Mouse (Mus musculus) B cell, adult 67 days (primary cell): ENCODE measurements around the gene Zfp719. TPM values are rescaled to one million over a fixed set of nuclear protein-coding genes. Genes with fewer than 3 reads are reported as not detected.

Experiments used
- total RNA-seq, 2 experiments: library from RNA; stranded (reverse); gene quantifications; 4 replicates each; pipeline ENCODE4 v1.2.4; 2023

Gene Zfp719
- total RNA-seq = 1 to 10 TPM; 7.8 to 9.9 TPM

DNA sequence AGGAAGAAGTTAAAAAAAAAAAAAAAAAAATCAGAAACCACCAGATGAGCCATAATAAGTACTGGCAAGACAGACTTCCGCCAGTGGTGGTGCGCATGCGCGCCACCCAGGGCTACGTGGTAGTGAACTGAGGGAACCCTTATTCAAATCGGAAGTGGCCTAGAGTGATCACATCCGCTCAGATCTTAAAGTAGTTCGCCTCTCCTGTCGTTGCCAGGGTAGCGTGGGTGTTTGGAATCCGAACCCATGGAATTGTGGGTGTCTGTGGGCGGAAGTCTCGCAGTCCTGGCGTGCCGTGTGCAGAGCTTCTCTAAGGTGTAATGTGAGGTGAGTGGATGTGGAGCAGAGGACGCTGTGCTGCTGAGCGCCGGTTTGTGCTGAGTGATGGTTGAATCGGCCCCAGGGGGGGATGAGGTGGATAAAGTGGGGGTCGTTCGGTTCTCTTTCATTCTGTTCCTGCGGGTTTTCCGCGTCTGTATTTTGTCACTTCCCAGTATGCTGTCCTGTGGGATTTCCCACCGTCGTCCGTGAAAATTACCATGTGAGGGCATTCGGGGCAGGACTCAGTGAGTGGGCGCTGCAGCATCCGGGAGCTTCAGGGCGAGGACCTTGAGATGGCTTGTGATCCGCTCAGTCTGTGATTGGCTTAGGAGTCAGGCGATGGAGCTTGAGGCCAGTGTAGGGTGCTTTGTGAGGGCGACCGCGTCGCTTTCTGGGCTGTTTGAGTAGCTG is at the start of gene Zfp719:
Zfp719 (plus strand) TSS at position 171 of the 732 bp plus-strand sequence.

GRCm38 (mm10) chr7:43544225-43544977 is 35.0 kb upstream of the Zfp719 start, which contains the start of gene Cd33:
Gene Cd33, minus strand, starts transcription at chr7:43544428.

GRCm38 (mm10) chr7:43562006-43562633 is 17.3 kb upstream of the Zfp719 start, which contains the start of gene Zfp658:
Gene Zfp658, plus strand, starts transcription at chr7:43562256.

DNA sequence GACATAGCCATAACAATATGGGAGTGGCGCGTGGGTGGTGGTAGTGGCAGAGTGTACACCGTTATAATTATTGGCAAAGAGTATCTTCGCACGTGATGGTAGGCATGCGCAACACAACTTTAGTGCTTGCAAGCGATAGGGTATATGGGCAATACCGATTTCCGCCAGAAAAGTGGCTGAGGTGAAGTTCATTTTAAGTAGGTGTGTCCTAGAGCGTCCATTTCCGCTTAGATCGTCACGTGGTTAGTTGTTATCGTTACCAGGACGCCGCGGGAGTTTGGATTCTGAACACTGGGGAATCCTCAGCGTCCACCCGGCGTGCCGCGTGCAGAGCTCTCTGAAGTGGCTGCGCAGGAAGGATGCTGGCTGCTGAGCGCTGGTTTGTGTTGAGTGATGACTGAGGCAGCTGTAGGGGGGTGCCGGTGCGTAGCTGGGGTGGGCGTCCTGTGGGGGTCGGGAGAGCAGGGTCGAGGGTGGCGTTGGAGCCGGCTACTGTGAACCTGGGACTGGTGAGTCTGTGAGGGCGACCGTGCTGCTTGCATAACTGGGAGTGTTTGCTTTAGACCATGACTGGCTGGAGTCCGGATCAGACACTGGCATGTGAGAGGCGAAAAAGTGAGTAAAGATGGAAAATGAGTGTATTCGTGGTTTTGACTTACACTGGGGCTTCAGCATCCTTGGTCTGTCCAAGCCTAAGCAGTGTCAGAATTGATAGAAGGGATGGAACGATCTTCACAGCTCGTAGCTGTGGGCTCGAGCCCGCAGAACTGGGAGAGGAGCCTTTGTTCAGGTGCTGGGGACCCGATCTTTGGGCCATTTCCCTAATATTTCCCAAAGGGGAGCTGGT is 27.7 kb downstream of the Zfp719 start, which contains the start of gene Zfp819:
Zfp819 (plus strand) TSS at position 274 of the 847 bp plus-strand sequence.

GRCm38 (mm10) chr7:43634500-43634899 is 55.1 kb downstream of the Zfp719 start, which contains the start of gene Ceacam18:
Gene Ceacam18, plus strand, starts transcription at chr7:43634707.

Other genes with a start within 250 kb of the Zfp719 start
- gene Siglecf, start 228.3 kb upstream of the Zfp719 start, total RNA-seq = under 1 TPM; 0.35 to 0.47 TPM
- gene Siglecg, start 171.4 kb upstream of the Zfp719 start, total RNA-seq = 100 to 1,000 TPM; 423 to 427 TPM
- not detected for gene Lim2, start 151.9 kb upstream of the Zfp719 start, total RNA-seq
- gene Nkg7, start 142.5 kb upstream of the Zfp719 start, total RNA-seq = 1 to 10 TPM; 1.5 to 2.1 TPM
- gene Cldnd2, start 138.8 kb upstream of the Zfp719 start, total RNA-seq = not detected
- gene Etfb, start 135.5 kb upstream of the Zfp719 start, total RNA-seq = 10 to 100 TPM; 40.2 to 43.3 TPM
- gene Gm45233, start 135.5 kb upstream of the Zfp719 start, total RNA-seq = not detected
- gene Vsig10l, start 116.5 kb upstream of the Zfp719 start, total RNA-seq = 1 to 10 TPM; 1.2 to 3.1 TPM
- gene Iglon5, start 89.5 kb upstream of the Zfp719 start, total RNA-seq = not detected
- gene 4931406B18Rik, start 73.7 kb upstream of the Zfp719 start, total RNA-seq = not detected
- gene Cd33, start 35.2 kb upstream of the Zfp719 start, total RNA-seq = 1 to 10 TPM; 1.0 to 2.3 TPM
- gene Zfp658, start 17.4 kb upstream of the Zfp719 start, total RNA-seq = 1 to 10 TPM; 2.5 to 3.0 TPM
- not detected for gene Zfp819, start 27.6 kb downstream of the Zfp719 start, total RNA-seq
- not detected for gene Ceacam18, start 55.1 kb downstream of the Zfp719 start, total RNA-seq
- gene Siglece, start 80.6 kb downstream of the Zfp719 start, total RNA-seq = 1 to 10 TPM in 1 of 2 experiments, under 1 TPM in 1; 0.30 to 1.7 TPM
- gene Ctu1, start 92.4 kb downstream of the Zfp719 start, total RNA-seq = 10 to 100 TPM in 1 of 2 experiments, 1 to 10 TPM in 1; 5.8 to 10.3 TPM
- not detected for gene Klk14, start 110.8 kb downstream of the Zfp719 start, total RNA-seq
- not detected for gene Klk13, start 133.0 kb downstream of the Zfp719 start, total RNA-seq
- gene Klk12, start 189.3 kb downstream of the Zfp719 start, total RNA-seq = not detected
- gene Klk11, start 195.0 kb downstream of the Zfp719 start, total RNA-seq = not detected
- not detected for gene Klk10, start 201.4 kb downstream of the Zfp719 start, total RNA-seq
- gene Klk9, start 212.3 kb downstream of the Zfp719 start, total RNA-seq = not detected
- 1 to 10 TPM; 2.6 to 5.1 TPM for gene Klk8, start 218.0 kb downstream of the Zfp719 start, total RNA-seq
- under 1 TPM in 1 of 2 experiments, not detected in 1; 0.38 TPM for gene Klk7, start 231.7 kb downstream of the Zfp719 start, total RNA-seq
- not detected for gene Klk6, start 244.9 kb downstream of the Zfp719 start, total RNA-seq